Mouse (Mus musculus) embryonic facial prominence, embryonic 12.5 days (tissue): ENCODE data around the gene Akr1a1. TPM values are rescaled to one million over a fixed set of nuclear protein-coding genes. Genes with fewer than 3 reads are reported as not detected.

Source experiments
- ATAC-seq: fragments of 200-750 bp; cut with Nextera tagmentation; 2 replicates; pipeline ENCODE4 v1.8.0; 2017; ENCODE audit not compliant: insufficient number of reproducible peaks, insufficient read depth, low FRiP score, low TSS enrichment
- H3K27ac ChIP-seq: fragments of 300-500 bp; sonication (generic); 2 replicates; pipeline ENCODE4 v1.5.1; 2016; ENCODE audit warnings: mild to moderate bottlenecking
- H3K27me3 ChIP-seq: fragments of 300-500 bp; sonication (generic); 2 replicates; pipeline ENCODE4 v1.6.1; 2016; ENCODE audit warnings: mild to moderate bottlenecking, moderate library complexity
- H3K36me3 ChIP-seq: fragments of 300-500 bp; sonication (generic); 2 replicates; pipeline ENCODE4 v1.6.1; 2016; ENCODE audit warnings: mild to moderate bottlenecking
- H3K4me1 ChIP-seq: fragments of 300-500 bp; sonication (generic); 2 replicates; pipeline ENCODE4 v1.6.1; 2016
- H3K4me2 ChIP-seq: fragments of 300-500 bp; sonication (generic); replicated peaks from 2 replicates; pipeline ENCODE4 v1.6.1; 2016; ENCODE audit warnings: mild to moderate bottlenecking, moderate library complexity
- H3K4me3 ChIP-seq: fragments of 300-500 bp; sonication (generic); 2 replicates; pipeline ENCODE4 v1.5.1; 2016; ENCODE audit warnings: mild to moderate bottlenecking
- H3K9ac ChIP-seq: fragments of 300-500 bp; sonication (generic); 2 replicates; pipeline ENCODE4 v1.6.1; 2016; ENCODE audit warnings: mild to moderate bottlenecking, moderate library complexity
- H3K9me3 ChIP-seq: fragments of 300-500 bp; sonication (generic); 2 replicates; pipeline ENCODE4 v1.6.1; 2016; ENCODE audit warnings: mild to moderate bottlenecking, moderate library complexity
- WGBS: fragments of 180-500 bp; shearing (Covaris S2); methylation state at CpG from one replicate; pipeline ENCODE4 v1.1.7; 2016; 5-methylcytosine and 5-hydroxymethylcytosine counted together
- polyA plus RNA-seq: library from polyadenylated mRNA; unstranded; fragments of >200 nt; fragmentation: Nextera tagmentation; extraction: Ambion mirVana; gene quantifications from 2 replicates; pipeline ENCODE4 v1.2.1, GENCODE M21; 2016

Akr1a1 gene
- polyA plus RNA-seq, 1 experiment from 2014 or later = 689 TPM

- Histone ChIP-seq H3K4me3 (peak overlapping the region; percentile 83), H3K9ac (peak overlapping the region; percentile 88), H3K9me3 (no peaks in the 10 kb centered on the region), H3K27me3 (no peaks in the 10 kb centered on the region), H3K4me1 (peaks cover 10% of the 10 kb centered on the region; the same call in 1 of the 2 replicates), H3K4me2 (peak overlapping the region; percentile 67), H3K27ac (peak overlapping the region; percentile 94), H3K36me3 (peaks cover 20% of the 10 kb centered on the region)
- WGBS = under 1% methylated on average over 13 of the region's 13 CpGs
- ATAC-seq = peak; percentile 91
Measured at GRCm38 (mm10) chr4:116627359-116627716, 24.1 kb downstream of the Akr1a1 start.

GRCm38 (mm10) chr4:116626658-116627358 is 24.7 kb downstream of the Akr1a1 start:
- Histone ChIP-seq H3K27ac (peak overlapping the region; percentile 94), H3K9me3 (no peaks in the 10 kb centered on the region), H3K36me3 (peaks cover 17% of the 10 kb centered on the region), H3K9ac (peak overlapping the region; percentile 88), H3K27me3 (no peaks in the 10 kb centered on the region), H3K4me3 (peak overlapping the region; percentile 83), H3K4me1 (peaks cover 10% of the 10 kb centered on the region; the same call in 1 of the 2 replicates), H3K4me2 (peak overlapping the region; percentile 67)
- peak; percentile 68 for ATAC-seq
- WGBS = under 1% methylated on average over 52 of the region's 53 CpGs

DNA sequence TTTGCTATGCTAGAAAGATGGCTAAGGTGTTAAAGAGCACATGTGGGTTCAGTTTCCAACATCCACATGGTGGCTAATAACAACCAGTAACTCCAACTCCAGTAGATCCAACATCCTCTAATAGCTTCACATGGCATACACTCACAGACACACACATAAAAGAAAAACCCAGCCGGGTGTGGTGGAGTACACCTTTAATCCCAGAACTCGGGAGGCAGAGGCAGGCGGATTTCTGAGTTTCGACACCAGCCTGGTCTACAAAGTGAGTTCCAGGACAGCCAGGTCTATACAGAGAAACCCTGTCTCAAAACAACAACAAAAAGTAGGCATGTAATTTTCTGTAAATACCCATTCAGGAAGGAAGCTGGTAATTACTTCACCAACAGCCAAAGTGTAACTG is 26.6 kb downstream of the Akr1a1 start:
- no peak overlapping the region for H3K27ac ChIP-seq
- peaks cover 10% of the 10 kb centered on the region; the same call in 1 of the 2 replicates for H3K4me1 ChIP-seq
- no peaks in the 10 kb centered on the region for H3K27me3 ChIP-seq
- WGBS = 90% methylated on average over 4 of the region's 4 CpGs
- peak overlapping the region; percentile 67; the same call in 1 of the 2 replicates for H3K4me2 ChIP-seq
- H3K36me3 ChIP-seq = peaks cover 35% of the 10 kb centered on the region
- no peaks in the 10 kb centered on the region for H3K9me3 ChIP-seq
- no peak overlapping the region for H3K9ac ChIP-seq
- ATAC-seq = no peak
- H3K4me3 ChIP-seq = peak overlapping the region; percentile 83; the same call in 1 of the 2 replicates

GRCm38 (mm10) chr4:116615237-116615636 is 36.2 kb downstream of the Akr1a1 start:
- no peak overlapping the region for H3K27ac ChIP-seq
- H3K4me1 ChIP-seq = no peaks in the 10 kb centered on the region
- no peaks in the 10 kb centered on the region for H3K27me3 ChIP-seq
- peaks cover 69% of the 10 kb centered on the region for H3K36me3 ChIP-seq
- no peaks in the 10 kb centered on the region for H3K9me3 ChIP-seq
- no peak overlapping the region for H3K4me2 ChIP-seq
- no peak for ATAC-seq
- 96% methylated on average over 2 of the region's 2 CpGs for WGBS
- no peak overlapping the region for H3K9ac ChIP-seq
- H3K4me3 ChIP-seq = no peak overlapping the region

DNA sequence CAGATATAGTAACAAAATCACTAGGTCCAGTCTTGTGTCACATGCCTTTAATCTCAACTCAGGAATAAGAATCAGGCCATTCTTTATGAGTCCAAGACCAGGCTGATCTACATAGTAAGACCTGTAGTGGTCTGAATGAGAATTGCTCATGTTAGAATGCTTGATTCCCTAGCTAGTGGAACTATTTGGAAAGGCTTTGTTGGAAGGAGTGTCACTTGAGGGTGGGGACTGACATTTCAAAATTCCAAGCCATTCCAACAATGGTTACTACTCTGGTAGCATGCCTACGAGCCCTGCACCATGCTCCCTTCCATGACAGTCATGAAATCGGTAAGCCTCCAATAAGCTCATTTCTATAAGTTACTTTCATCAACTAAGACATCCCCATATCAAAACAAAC is 38.9 kb downstream of the Akr1a1 start:
- WGBS = 93% methylated on average over 2 of the region's 2 CpGs

DNA sequence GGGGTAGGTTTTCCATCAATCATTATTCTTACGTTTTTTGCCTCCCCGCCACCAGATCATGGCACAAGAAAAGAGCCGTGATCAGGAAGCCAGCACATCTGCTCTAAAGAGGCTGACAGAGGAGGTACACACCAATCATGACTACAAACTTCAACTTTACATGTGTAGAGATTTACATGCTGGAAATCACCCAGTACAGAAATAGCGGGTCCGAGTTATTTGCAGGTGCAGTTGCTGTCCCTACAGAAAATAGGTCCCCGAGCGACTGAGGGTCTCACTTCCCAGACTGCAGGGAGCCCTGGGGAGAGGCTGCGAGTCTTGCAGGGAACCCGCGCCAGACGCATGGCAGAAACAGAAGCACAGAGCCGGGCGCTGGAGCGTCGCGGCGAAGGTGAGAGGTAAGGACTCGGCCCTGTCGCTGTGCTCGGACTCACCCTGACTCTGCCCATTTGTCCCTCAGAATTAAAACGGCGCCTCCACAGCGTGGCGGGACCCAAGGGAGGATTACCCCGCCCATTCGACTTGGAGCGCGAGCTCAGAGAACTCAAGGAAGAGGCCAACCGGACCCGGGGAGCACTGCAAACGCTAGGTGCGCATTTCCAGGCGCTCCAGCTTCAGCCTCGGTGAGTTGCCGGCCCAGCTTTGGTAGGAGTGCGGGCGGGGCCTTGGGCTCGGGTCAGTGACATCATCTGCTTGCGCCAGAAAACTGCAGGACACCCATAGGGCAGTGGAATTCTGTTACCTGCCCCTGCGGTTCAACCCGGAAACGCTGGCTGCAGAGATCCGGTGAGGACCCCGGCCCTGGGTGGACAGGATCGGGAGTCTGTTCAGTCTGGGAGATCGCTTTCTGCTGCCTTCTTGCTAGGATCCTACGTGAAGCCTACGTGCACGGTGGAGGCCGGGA is 54.2 kb downstream of the Akr1a1 start:
- Histone ChIP-seq H3K9me3 (no peaks in the 10 kb centered on the region), H3K4me2 (peak overlapping the region; percentile 68), H3K4me1 (peaks cover 18% of the 10 kb centered on the region; the same call in 1 of the 2 replicates), H3K36me3 (peaks cover 39% of the 10 kb centered on the region), H3K9ac (peak overlapping the region; percentile 51), H3K27me3 (no peaks in the 10 kb centered on the region), H3K27ac (peak overlapping the region; percentile 65), H3K4me3 (peak overlapping the region; percentile 53)
- WGBS = 1% methylated on average over 50 of the region's 50 CpGs
- peak; percentile 90 for ATAC-seq

More for the DNA sequence above, 38.9 kb downstream of the Akr1a1 start:
- Histone ChIP-seq H3K9me3 (no peaks in the 10 kb centered on the region), H3K36me3 (peaks cover 66% of the 10 kb centered on the region), H3K9ac (no peak overlapping the region), H3K27me3 (no peaks in the 10 kb centered on the region), H3K4me1 (no peaks in the 10 kb centered on the region), H3K4me2 (no peak overlapping the region), H3K4me3 (no peak overlapping the region), H3K27ac (no peak overlapping the region)
- no peak for ATAC-seq

GRCm38 (mm10) chr4:116596379-116596778 is 55.1 kb downstream of the Akr1a1 start, which contains the start of gene Ccdc17:
Gene Ccdc17, plus strand, starts transcription at chr4:116596654.
- no peaks in the 10 kb centered on the region for H3K9me3 ChIP-seq
- H3K27me3 ChIP-seq = no peaks in the 10 kb centered on the region
- peak within 1 kb of the TSS; percentile 65 for H3K27ac ChIP-seq
- H3K36me3 ChIP-seq = peaks cover 39% of the 10 kb centered on the region
- H3K4me3 ChIP-seq = peak within 1 kb of the TSS; percentile 53
- no peak for ATAC-seq
- H3K4me2 ChIP-seq = peak within 1 kb of the TSS; percentile 68
- H3K9ac ChIP-seq = peak within 1 kb of the TSS; percentile 51
- H3K4me1 ChIP-seq = peaks cover 18% of the 10 kb centered on the region; the same call in 1 of the 2 replicates
- WGBS = 34% methylated on average over 5 of the region's 5 CpGs

GRCm38 (mm10) chr4:116595793-116596192 is 55.7 kb downstream of the Akr1a1 start:
- WGBS = 81% methylated on average over 8 of the region's 8 CpGs
- no peak for ATAC-seq
- Histone ChIP-seq H3K9me3 (no peaks in the 10 kb centered on the region), H3K27ac (no peak overlapping the region), H3K4me2 (no peak overlapping the region), H3K27me3 (no peaks in the 10 kb centered on the region), H3K36me3 (peaks cover 39% of the 10 kb centered on the region), H3K9ac (no peak overlapping the region), H3K4me1 (peaks cover 18% of the 10 kb centered on the region; the same call in 1 of the 2 replicates), H3K4me3 (no peak overlapping the region)

Other genes with a start within 250 kb of the Akr1a1 start
- gene Mast2, start 187.5 kb downstream of the Akr1a1 start, polyA plus RNA-seq = 21.7 and 24.9 TPM in 2 replicates
- 16.1 and 16.2 TPM in 2 replicates for gene Ipp, start 144.1 kb downstream of the Akr1a1 start, polyA plus RNA-seq
- gene Tmem69, start 95.7 kb downstream of the Akr1a1 start, polyA plus RNA-seq = 21.5 and 21.6 TPM in 2 replicates
- 34.4 and 35.1 TPM in 2 replicates for gene Gpbp1l1, start 94.0 kb downstream of the Akr1a1 start, polyA plus RNA-seq
- 2.5 and 3.1 TPM in 2 replicates for gene Ccdc17, start 55.0 kb downstream of the Akr1a1 start, polyA plus RNA-seq
- 246 and 256 TPM in 2 replicates for gene Nasp, start 23.7 kb downstream of the Akr1a1 start, polyA plus RNA-seq
- 1,087 and 1,115 TPM in 2 replicates for gene Prdx1, start 33.9 kb upstream of the Akr1a1 start, polyA plus RNA-seq
- gene Mmachc, start 56.7 kb upstream of the Akr1a1 start, polyA plus RNA-seq = 26.4 and 28.5 TPM in 2 replicates
- gene Ccdc163, start 56.8 kb upstream of the Akr1a1 start, polyA plus RNA-seq = 25.2 and 26.3 TPM in 2 replicates
- 11.8 TPM in 2 replicates for gene Tesk2, start 69.3 kb upstream of the Akr1a1 start, polyA plus RNA-seq
- 37.7 and 37.9 TPM in 2 replicates for gene Toe1, start 156.0 kb upstream of the Akr1a1 start, polyA plus RNA-seq
- gene Mutyh, start 156.0 kb upstream of the Akr1a1 start, polyA plus RNA-seq = 20.1 and 20.7 TPM in 2 replicates
- gene Hpdl, start 170.0 kb upstream of the Akr1a1 start, polyA plus RNA-seq = 1.1 and 1.5 TPM in 2 replicates
- 1.3 and 1.5 TPM in 2 replicates for gene Zswim5, start 225.7 kb upstream of the Akr1a1 start, polyA plus RNA-seq